Mouse (Mus musculus) embryonic stem cell, embryonic (primary cell): ENCODE results near the gene Mterf4.
"Not testable (repeated sequence)": the region's sequence is repeated elsewhere in the genome, so short reads cannot be mapped to it uniquely, and the experiment has no call there.

Experiments used
- CTCF ChIA-PET, 4 experiments: fragments of 300-600 bp in 2 of 4; fragments of 350-600 bp in 2 of 4; sonication (Branson Sonifier 250); formaldehyde crosslinking; loops; one replicate each; lab custom pipeline; 2022; ENCODE audit warnings: inconsistent platforms in 2 of 4; lab: Charles Lee
- POLR2A ChIA-PET, 4 experiments: fragments of 300-600 bp in 2 of 4; fragments of 350-600 bp in 2 of 4; sonication (Branson Sonifier 250); formaldehyde crosslinking; loops; one replicate each; lab custom pipeline; 2022; ENCODE audit warnings: antibody characterized with exemption in 4 of 4, inconsistent platforms in 1 of 4; lab: Charles Lee

Mterf4 gene

DNA sequence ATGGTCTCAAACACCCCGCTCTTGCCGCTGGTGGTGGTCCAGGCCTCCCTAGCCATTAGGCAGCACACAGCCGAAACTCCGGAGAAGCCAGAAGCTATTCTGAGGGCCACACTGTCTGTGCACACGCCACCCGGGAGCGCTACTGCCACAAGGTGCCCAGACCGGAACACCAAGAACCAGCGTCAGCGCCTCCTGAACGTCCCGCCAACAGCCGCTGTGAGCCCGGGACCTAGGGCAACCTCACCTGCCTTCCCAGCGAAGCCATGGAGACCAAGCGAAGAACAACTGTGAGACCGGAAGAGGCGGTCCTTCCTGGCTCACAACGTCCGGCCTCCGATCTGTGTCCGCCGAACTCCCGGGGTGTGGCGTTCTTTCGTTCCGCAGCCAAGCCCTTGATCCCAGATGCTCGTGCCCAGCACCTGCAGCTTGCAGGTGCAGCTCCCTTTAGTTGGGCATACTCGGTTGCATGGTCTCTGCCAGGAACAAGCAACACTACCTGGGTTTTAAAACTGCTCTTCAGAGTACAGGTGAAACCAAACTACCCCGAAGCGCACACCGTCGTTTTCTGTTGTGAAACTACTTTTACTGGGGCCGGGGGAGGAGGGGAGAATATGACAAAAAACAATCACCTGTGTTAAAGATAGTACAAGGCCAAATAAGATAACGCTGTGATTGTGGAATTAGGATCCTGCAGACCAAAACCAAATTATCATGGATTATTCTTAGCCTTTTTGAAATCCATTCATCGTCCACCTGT is at the start of gene Mterf4:
Gene Mterf4 (minus strand): TSS at position 335 of the 757 bp plus-strand sequence.
- CTCF ChIA-PET = interaction anchor here in 2 of 4 experiments (0.5 to 1.3 kb wide), 2 partner anchors 177 to 222 kb away, joined by 4 to 6 read pairs; no protein-coding TSS in a partner anchor

GRCm38 (mm10) chr1:93352724-93353123 is 47.0 kb upstream of the Mterf4 start:
- ChIA-PET CTCF (interaction anchor here in 1 of 4 experiments (0.5 kb wide), 1 partner anchor 43 kb away, joined by 5 read pairs; no protein-coding TSS in a partner anchor), POLR2A (interaction anchor here in 3 of 4 experiments (0.8 to 2.2 kb wide), 4 partner anchors 9 to 117 kb away, joined by 3 to 16 read pairs (median 6); partner anchors contain the start of genes Pask (in 3 of the 3) and Ppp1r7 (in 1 of the 3))

More for the DNA sequence above, at the start of gene Mterf4:
- POLR2A ChIA-PET = interaction anchor here in 3 of 4 experiments (0.5 to 1.7 kb wide), 21 partner anchors 9 to 363 kb away, joined by 3 to 6 read pairs (median 3); partner anchors contain the start of genes Sned1 (in 2 of the 3), Farp2 (in 1 of the 3), Hdlbp (in 1 of the 3) and Pask (in 1 of the 3)

- ChIA-PET CTCF (no interaction called here), POLR2A (interaction anchor here in 2 of 4 experiments (1.2 to 1.4 kb wide), 2 partner anchors 13 to 95 kb away, joined by 3 read pairs; no protein-coding TSS in a partner anchor)
Measured at GRCm38 (mm10) chr1:93349701-93350100, 44.0 kb upstream of the Mterf4 start.

- CTCF ChIA-PET = no interaction called here
- POLR2A ChIA-PET = interaction anchor here in 1 of 4 experiments (0.7 kb wide), 1 partner anchor 21 kb away, joined by 3 read pairs; no protein-coding TSS in a partner anchor
Measured at GRCm38 (mm10) chr1:93347176-93347575, 41.5 kb upstream of the Mterf4 start.

GRCm38 (mm10) chr1:93343504-93344047 is 37.9 kb upstream of the Mterf4 start:
- ChIA-PET CTCF (interaction anchor here (0.5 to 1.0 kb wide), 6 partner anchors 14 to 341 kb away, joined by 3 to 6 read pairs (median 3); no protein-coding TSS in a partner anchor), POLR2A (interaction anchor here in 3 of 4 experiments (0.5 to 2.6 kb wide), 45 partner anchors 9 to 481 kb away, joined by 3 to 19 read pairs (median 4); partner anchors contain the start of genes Dtymk (in 2 of the 3), Farp2 (in 2 of the 3), D2hgdh (in 1 of the 3) and Hdlbp (in 1 of the 3))

DNA sequence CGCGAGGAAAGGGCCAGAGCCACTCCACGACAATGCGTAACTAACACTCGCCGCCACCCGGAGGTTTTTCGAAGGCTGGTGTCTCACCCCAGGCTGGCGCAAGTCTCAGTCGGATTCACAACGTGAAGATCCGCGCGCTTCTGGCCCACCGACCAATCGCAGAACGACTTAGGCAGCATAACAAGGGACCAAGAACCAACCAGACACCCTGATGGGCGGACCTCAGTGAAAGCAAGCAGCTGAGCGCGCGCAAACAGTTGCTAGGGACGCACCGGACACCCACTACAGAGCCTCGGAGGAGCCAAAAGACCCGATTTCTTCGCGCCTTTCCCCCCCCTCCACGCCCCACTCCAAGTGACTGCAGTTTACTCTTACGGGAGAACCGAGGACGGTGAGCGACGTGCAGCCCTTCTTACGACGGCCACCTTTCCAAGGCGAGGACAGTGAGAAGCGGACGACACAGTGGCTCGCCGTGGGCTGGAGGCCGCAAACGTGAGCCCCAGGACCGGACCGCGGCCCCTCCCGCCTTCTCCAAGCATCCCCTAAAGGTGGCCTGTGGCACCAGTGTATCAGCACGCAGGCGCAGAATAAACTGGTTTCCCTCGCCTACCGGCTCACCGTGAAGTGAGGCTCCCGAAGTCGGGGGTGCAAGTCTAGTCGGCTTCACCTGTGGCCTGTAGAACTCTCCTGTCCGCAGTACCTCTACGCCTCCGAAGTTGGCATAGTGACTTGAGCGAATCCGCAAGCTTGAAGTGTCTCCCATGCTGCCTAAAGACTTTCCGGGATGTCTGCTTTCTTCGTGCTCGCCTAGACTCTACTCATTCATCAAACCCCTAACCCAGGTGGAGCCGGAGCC is 37.2 kb upstream of the Mterf4 start, which contains the start of the genes Ppp1r7 and Pask:
Gene Ppp1r7 (plus strand): TSS at position 207 of the 856 bp plus-strand sequence.
Gene Pask (minus strand): TSS at position 835 of the 856 bp plus-strand sequence.
- ChIA-PET POLR2A (interaction anchor here in 3 of 4 experiments (0.5 to 2.6 kb wide), 45 partner anchors 9 to 482 kb away, joined by 3 to 19 read pairs (median 4); partner anchors contain the start of genes Dtymk (in 2 of the 3), Farp2 (in 2 of the 3), Sned1 (in 2 of the 3) and D2hgdh (in 1 of the 3)), CTCF (interaction anchor here in 3 of 4 experiments (0.6 to 1.0 kb wide), 6 partner anchors 15 to 200 kb away, joined by 3 to 4 read pairs (median 3); no protein-coding TSS in a partner anchor)

DNA sequence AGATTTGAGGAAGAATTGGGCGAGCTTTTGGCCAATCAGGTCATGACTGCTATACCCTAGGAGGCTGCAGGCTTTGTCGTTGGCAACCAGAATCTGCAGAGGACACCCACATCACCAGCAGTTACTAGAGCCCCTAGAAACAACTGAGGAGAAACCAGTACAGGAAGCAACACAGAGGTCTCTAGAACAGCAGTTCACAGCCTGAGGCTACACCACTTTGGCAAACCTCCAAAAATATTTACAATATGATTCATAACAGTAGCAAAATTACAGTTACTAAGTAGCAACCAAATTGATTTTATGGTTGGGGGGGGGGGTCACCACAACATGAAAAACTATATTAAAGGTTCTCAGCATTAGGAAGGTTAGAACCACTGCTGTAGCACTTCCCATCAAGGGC is 28.9 kb upstream of the Mterf4 start:
- POLR2A ChIA-PET = interaction anchor here in 1 of 4 experiments (1.2 kb wide), 1 partner anchor 9 kb away, joined by 3 read pairs; no protein-coding TSS in a partner anchor
- CTCF ChIA-PET = no interaction called here

DNA sequence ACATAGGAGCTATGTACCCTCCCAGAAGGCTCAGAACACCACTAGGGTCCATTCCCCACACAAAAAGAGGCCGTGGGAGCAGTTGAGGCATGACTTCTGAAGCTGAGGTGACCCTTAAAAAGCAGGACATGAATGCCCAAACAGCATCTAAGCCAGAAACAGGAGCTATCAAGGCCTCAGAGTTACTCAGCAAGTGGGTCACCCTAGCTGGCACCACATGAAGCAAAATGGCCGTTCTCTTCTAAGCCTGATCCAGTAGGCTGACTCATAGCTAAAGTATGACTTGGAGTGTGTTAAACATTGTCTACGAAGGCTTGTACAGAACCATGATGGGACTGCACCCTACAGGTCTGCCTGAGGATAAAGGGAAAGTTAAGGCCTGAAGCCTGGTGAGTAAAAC is 20.7 kb upstream of the Mterf4 start:
- CTCF ChIA-PET = no interaction called here
- POLR2A ChIA-PET = interaction anchor here in 2 of 4 experiments (1.0 to 1.9 kb wide), 3 partner anchors 16 to 21 kb away, joined by 3 to 4 read pairs (median 4); partner anchors contain the start of genes Mterf4 (in 1 of the 2) and Ppp1r7 (in 1 of the 2)

DNA sequence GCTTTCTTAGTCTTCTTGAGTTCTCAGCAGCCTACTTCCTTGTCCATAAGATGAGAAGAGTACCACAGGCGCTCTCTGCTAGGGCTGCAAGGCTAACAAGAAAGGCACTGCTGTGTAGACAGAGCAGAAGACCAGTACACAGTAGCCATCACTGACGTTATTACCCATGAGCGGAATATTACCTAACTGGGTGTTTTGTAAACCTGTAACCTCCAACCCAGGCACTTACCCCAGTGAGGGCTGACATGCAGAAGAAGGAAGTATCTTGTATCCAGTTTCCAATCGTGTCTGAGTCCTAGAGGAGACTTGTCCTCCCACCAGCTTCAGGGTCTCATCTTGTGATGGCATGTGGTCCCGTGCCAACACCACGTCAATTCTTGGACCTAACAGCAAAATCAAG is 18.3 kb upstream of the Mterf4 start:
- ChIA-PET POLR2A (interaction anchor here in 1 of 4 experiments (0.6 kb wide), 1 partner anchor 9 kb away, joined by 3 read pairs; no protein-coding TSS in a partner anchor), CTCF (no interaction called here)

- ChIA-PET POLR2A (interaction anchor here in 3 of 4 experiments (0.9 to 1.2 kb wide), 3 partner anchors 63 to 368 kb away, joined by 3 read pairs; no protein-coding TSS in a partner anchor), CTCF (no interaction called here)
Measured at GRCm38 (mm10) chr1:93300578-93300977, 5.1 kb downstream of the Mterf4 start.

DNA sequence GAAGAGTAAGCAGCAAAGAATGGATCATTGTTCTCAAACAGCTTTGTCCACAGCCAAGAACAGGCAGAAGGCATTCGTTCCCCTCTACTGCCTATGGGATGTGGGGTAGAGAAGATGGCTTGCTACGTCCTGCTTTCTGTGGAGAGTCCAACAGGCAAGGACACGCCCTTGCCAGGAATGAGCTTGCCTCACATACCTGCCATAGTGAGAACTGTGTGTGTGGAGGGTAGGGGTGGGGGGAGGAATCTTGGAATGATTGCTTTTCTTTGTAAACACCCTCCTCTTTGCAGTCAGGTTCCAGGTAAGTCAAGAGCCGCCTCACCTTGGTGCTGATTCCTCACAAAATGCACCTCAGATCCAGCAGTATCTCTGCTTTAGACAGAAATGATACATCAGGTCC is 5.9 kb downstream of the Mterf4 start:
- ChIA-PET CTCF (interaction anchor here in 1 of 4 experiments (0.6 to 0.7 kb wide), 2 partner anchors 12 to 171 kb away, joined by 5 to 7 read pairs; no protein-coding TSS in a partner anchor), POLR2A (interaction anchor here in 2 of 4 experiments (0.7 to 2.3 kb wide), 5 partner anchors 9 to 211 kb away, joined by 3 to 5 read pairs (median 3); no protein-coding TSS in a partner anchor)

GRCm38 (mm10) chr1:93294491-93294890 is 11.2 kb downstream of the Mterf4 start:
- CTCF ChIA-PET, POLR2A ChIA-PET: not testable (repeated sequence)

- ChIA-PET POLR2A (interaction anchor here in 1 of 4 experiments (1.9 kb wide), 1 partner anchor 13 kb away, joined by 5 read pairs; the partner anchor contains the start of gene Mterf4), CTCF (no interaction called here)
Measured at GRCm38 (mm10) chr1:93292006-93292405, 13.7 kb downstream of the Mterf4 start.

DNA sequence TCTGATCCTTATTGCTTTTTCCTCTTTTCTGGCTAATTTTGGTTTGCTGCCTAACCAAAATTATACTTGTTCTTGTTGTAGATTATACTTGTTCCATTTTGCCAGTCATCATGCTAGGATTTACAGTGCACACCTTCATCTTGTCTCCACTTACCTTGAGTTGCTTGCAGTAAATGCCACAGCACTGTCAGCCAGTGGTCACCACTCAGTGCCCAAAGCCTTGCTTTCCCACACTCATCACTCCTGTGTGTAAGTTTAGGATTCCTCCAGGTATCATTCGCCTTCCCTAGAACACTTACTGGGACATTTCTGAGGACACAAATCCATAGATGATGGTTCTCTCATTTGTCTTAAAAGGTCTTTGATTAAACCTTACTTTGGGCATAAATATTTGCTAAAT is 14.1 kb downstream of the Mterf4 start:
- POLR2A ChIA-PET = interaction anchor here in 1 of 4 experiments (1.9 kb wide), 1 partner anchor 14 kb away, joined by 5 read pairs; the partner anchor contains the start of gene Mterf4
- CTCF ChIA-PET = no interaction called here

GRCm38 (mm10) chr1:93290956-93291355 is 14.8 kb downstream of the Mterf4 start:
- ChIA-PET POLR2A (no interaction called here), CTCF (no interaction called here)

- ChIA-PET CTCF (interaction anchor here in 1 of 4 experiments (0.6 kb wide), 1 partner anchor 72 kb away, joined by 4 read pairs; no protein-coding TSS in a partner anchor), POLR2A (interaction anchor here in 1 of 4 experiments (1.0 kb wide), 1 partner anchor 54 kb away, joined by 3 read pairs; the partner anchor contains the start of gene Sned1)
Measured at GRCm38 (mm10) chr1:93289678-93290214, 16.0 kb downstream of the Mterf4 start.

DNA sequence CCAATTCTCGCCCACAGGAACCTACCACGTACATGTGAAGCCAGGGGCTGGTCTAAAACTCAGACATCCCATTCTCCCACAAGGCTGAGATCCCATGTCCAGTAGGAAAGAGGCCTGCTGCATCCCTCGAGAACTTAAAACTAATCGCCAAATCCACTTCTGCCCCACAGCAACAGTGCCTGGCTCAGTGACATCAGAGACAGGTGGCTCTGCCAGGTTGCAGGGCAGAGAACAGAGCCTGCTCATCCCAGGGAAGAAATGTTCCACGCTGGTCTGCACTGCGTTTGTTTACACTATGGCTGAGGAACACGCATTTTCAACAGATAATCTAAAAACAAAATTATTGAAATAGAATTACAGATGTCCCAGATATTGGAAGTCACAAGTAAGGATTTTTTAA is 28.7 kb downstream of the Mterf4 start:
- ChIA-PET POLR2A (no interaction called here), CTCF (no interaction called here)
